Mouse (Mus musculus) ES-E14 (cell line): ENCODE data around the gene Sebox. TPM values are rescaled to one million over a fixed set of nuclear protein-coding genes. Genes with fewer than 3 reads are reported as not detected.
A peak's percentile ranks its signal among the peaks of the same experiment; 100 is the strongest.

ENCODE experiments used
- DNase-seq: peaks from one replicate; pipeline ENCODE4 v3.0.0-alpha.2; 2013; ENCODE audit warnings: low read depth, low spot score
- H3K27ac ChIP-seq: 2 replicates; pipeline ENCODE4 v1.5.1; 2012; ENCODE audit warnings: low read depth, mild to moderate bottlenecking, low read length, moderate library complexity, mixed read lengths; ENCODE audit not compliant: poor library complexity, insufficient read depth, severe bottlenecking
- H3K36me3 ChIP-seq: 2 replicates; pipeline ENCODE4 v1.6.1; 2012; ENCODE audit warnings: mild to moderate bottlenecking, low read length, moderate library complexity, mixed read lengths; ENCODE audit not compliant: control insufficient read depth, poor library complexity, insufficient read depth, severe bottlenecking
- H3K4me1 ChIP-seq, 2 experiments: fragments of 150-350 bp in 1 of 2; sonication (generic) in 1 of 2; 2 replicates each; pipeline ENCODE4 v1.6.1; 2012; ENCODE audit warnings: low read length in 2 of 2, mild to moderate bottlenecking in 1 of 2, mixed read lengths in 1 of 2; ENCODE audit not compliant: control insufficient read depth in 2 of 2, insufficient read depth in 2 of 2, poor library complexity in 1 of 2
- H3K4me3 ChIP-seq, 2 experiments: fragments of 150-350 bp in 1 of 2; sonication (generic) in 1 of 2; 2 replicates each; pipeline ENCODE4 v1.5.1; 2012; ENCODE audit warnings: low read length in 2 of 2, low read depth in 1 of 2, mild to moderate bottlenecking in 1 of 2, mixed read lengths in 1 of 2; ENCODE audit not compliant: insufficient read depth in 1 of 2, poor library complexity in 1 of 2, severe bottlenecking in 1 of 2
- H3K9ac ChIP-seq: 2 replicates; pipeline ENCODE4 v1.6.1; 2012; ENCODE audit warnings: low read depth, mild to moderate bottlenecking, low read length, mixed read lengths; ENCODE audit not compliant: poor library complexity, insufficient read depth, severe bottlenecking
- H3K9me3 ChIP-seq: fragments of 150-350 bp; sonication (generic); 2 replicates; pipeline ENCODE4 v1.6.1; 2012; ENCODE audit warnings: low read depth, mild to moderate bottlenecking, low read length; ENCODE audit not compliant: control insufficient read depth, insufficient read depth
- CHD2 ChIP-seq: IDR thresholded peaks from 2 replicates; pipeline ENCODE4 v1.6.1; 2014; ENCODE audit warnings: mild to moderate bottlenecking, low read depth, low read length, inconsistent platforms
- HCFC1 ChIP-seq: IDR thresholded peaks from 2 replicates; pipeline ENCODE4 v1.6.1; 2012; ENCODE audit warnings: low read length, inconsistent platforms, borderline replicate concordance; ENCODE audit not compliant: insufficient read depth
- MAFK ChIP-seq: IDR thresholded peaks from 2 replicates; pipeline ENCODE4 v1.6.1; 2014; ENCODE audit warnings: mild to moderate bottlenecking, low read depth, low read length, inconsistent platforms; ENCODE audit not compliant: insufficient read depth
- ZC3H11A ChIP-seq: IDR thresholded peaks from 2 replicates; pipeline ENCODE4 v1.6.1; 2012; ENCODE audit warnings: low read depth, mild to moderate bottlenecking, inconsistent platforms, low read length, borderline replicate concordance
- ZNF384 ChIP-seq: IDR thresholded peaks from 2 replicates; pipeline ENCODE4 v1.6.1; 2012; ENCODE audit warnings: low read depth, low read length, inconsistent platforms
- in situ Hi-C, 2 experiments: fragments of 600-800 bp; cut with MboI; formaldehyde crosslinking; loops; one replicate each; pipeline ENCODE4 v1.15.1; 2025; ENCODE audit warnings: low sequenced_read_pairs in 2 of 2, inconsistent platforms in 1 of 2; ENCODE audit not compliant: unreplicated experiment in 2 of 2
- total RNA-seq: library from RNA; depleted of rRNA; stranded (reverse); fragments of 300-350 nt; gene quantifications from 2 replicates; pipeline ENCODE4 v1.2.3, GENCODE M21; 2012

Gene Sebox
- total RNA-seq, 1 experiment, result 0.31 TPM

DNA sequence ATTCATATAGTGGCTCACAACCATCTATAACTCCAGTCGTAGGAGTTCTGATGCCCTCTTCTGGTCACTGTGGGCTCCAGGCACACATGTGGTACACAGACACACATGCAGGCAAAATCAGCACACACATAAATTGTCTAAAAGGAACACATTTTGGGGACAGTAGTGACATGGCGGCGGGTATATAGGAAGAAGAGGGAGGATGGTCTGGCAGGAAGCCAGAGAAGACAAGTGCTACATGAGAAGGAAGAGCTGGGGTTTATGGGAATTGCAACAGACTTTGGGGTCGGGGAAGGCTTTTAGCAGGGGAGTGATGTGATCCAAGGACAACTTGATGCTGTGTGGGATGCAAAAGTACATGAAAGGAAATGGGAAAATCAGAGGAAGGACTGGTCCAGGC is 31.3 kb downstream of the Sebox start:
- in situ Hi-C loops, result no loop called here
- TF ChIP-seq HCFC1 (no peak), CHD2 (no peak), ZNF384 (no peak), ZC3H11A (no peak), MAFK (no peak)
- Histone ChIP-seq H3K9me3 (no peaks in the 10 kb centered on the region), H3K4me3 (no peak overlapping the region), H3K9ac (no peak overlapping the region; the same call in 1 of the 2 replicates), H3K27ac (no peak overlapping the region), H3K4me1 (0 out of 4 replicates have a peak, but pooled peaks cover 0 to 2% of the 10 kb centered on the region in 2 experiments), H3K36me3 (peaks cover 10% of the 10 kb centered on the region)
- no peak for DNase-seq

DNA sequence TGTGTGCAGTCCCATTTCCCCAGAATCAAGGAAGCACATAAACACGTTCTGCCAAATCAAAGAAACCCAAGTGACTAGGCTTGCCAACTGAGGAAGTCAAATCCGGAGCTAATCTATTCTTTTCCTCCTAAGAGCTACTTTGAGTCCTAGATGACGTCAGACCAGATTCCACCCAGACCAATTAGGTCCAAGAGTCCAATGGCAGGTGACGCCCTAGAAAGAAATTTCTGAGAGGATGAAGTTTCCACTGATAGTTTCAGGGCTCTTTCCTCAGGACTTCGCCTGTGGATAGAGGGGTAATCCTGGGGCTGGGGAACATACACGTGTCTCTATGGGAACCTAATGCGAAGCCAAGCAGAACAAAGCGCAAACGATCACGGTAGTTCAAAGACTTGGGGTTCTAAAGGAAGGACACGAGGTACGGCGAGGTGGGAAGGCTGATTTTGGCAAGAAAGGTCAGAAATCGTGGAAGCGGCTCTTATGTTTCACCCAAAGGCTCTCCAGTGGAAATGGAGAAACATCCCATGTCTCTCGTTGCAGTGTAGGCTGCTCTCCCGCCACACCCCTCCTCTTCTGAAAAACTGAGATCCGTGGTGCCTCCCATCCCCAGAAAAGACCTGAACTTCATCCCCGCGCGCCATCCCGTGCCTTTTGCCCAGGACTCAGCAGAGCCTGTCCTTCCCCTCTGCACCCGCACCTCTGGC is 32.3 kb downstream of the Sebox start:
- in situ Hi-C loops, result no loop called here
- peak; percentile 47 for DNase-seq

DNA sequence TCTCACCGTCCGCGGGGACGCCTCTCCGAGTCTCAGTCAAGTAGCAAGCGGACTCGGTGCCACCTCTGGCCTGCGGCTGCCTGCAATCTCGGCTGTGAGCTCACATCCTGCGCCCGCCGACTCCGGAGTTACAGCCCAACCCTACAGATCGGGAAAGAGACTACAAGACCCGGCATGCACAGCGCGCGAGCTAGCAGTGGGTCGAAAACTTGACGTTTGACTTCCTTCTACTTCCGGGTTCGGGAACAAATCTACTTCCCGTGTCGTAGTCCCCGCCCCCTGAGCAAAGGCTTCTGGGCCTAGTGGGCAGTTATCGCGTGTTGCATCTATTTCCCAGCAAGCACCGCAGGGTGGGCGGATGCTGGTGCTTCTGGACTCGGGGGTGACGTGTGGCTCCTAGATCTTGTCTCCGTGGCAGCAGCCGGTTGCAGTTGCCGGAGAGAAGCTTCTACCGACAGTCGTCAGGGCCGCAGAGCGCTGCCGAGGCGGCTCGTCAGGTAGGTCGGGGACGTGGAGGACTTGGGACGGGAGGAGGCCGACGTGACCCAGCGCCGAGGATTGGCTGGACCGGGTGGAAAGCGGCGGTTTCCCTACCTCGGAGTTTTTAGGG is 32.9 kb downstream of the Sebox start, which contains the start of the genes Tnfaip1 and Ift20:
Gene Tnfaip1 (minus strand): TSS at position 253 of the 610 bp plus-strand sequence.
Gene Ift20 (plus strand): TSS at position 282 of the 610 bp plus-strand sequence.
- H3K36me3 ChIP-seq, result peaks cover 14% of the 10 kb centered on the region
- H3K9ac ChIP-seq, result peak within 1 kb of the TSS; percentile 89

More for the DNA sequence above, 32.3 kb downstream of the Sebox start:
- peak overlapping the region; percentile 89 for H3K9ac ChIP-seq
- H3K4me1 ChIP-seq, result 0 out of 4 replicates have a peak, but pooled peaks cover 0 to 2% of the 10 kb centered on the region in 2 experiments
- H3K27ac ChIP-seq, result 0 out of 2 replicates have a peak overlapping the region, but pooled peaks have one; percentile 25
- no peaks in the 10 kb centered on the region for H3K9me3 ChIP-seq
- no peak for TF ChIP-seq ZNF384
- TF ChIP-seq ZC3H11A, result no peak
- no peak for TF ChIP-seq HCFC1
- no peak for TF ChIP-seq CHD2
- TF ChIP-seq MAFK, result no peak
- H3K4me3 ChIP-seq, result peak overlapping the region; percentile 83
- peaks cover 9% of the 10 kb centered on the region for H3K36me3 ChIP-seq

DNA sequence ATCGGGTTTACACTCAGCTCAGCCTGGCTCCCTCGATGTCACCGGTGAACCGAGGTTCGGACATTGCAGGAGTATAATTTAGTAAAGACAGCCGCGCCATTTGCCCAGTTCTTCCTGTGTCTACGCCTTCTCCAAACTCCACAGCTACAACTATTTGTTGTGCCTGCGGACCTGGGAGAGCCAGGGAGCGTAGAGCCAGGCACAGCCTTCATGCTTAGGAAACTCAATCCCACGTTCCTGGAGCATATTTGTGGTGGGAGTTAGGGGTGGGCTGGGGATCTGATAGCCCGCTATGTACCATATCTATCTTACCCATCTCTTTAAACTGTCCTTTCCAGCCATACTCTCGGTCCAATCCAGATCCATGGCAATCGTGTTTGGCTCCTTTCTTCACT is 33.4 kb downstream of the Sebox start:
- H3K27ac ChIP-seq, result no peak overlapping the region
- peak overlapping the region; percentile 83 for H3K4me3 ChIP-seq
- no peak for TF ChIP-seq ZNF384
- TF ChIP-seq CHD2, result no peak
- TF ChIP-seq HCFC1, result no peak
- no peak for TF ChIP-seq MAFK
- TF ChIP-seq ZC3H11A, result no peak
- in situ Hi-C loops, result no loop called here
- H3K9ac ChIP-seq, result peak overlapping the region; percentile 87
- peaks cover 17% of the 10 kb centered on the region for H3K36me3 ChIP-seq
- 0 out of 4 replicates have a peak, but pooled peaks cover 0 to 2% of the 10 kb centered on the region in 2 experiments for H3K4me1 ChIP-seq
- no peaks in the 10 kb centered on the region for H3K9me3 ChIP-seq
- DNase-seq, result no peak

More for the DNA sequence above, 32.9 kb downstream of the Sebox start, which contains the start of the genes Tnfaip1 and Ift20:
- 0 out of 2 replicates have a peak within 1 kb of the TSS, but pooled peaks have one; percentile 25 for H3K27ac ChIP-seq
- peak; percentile 99 for DNase-seq
- TF ChIP-seq MAFK (no peak), CHD2 (peak; percentile 90), HCFC1 (peak; percentile 96)
- H3K4me3 ChIP-seq, result peak within 1 kb of the TSS; percentile 83
- in situ Hi-C loops, result no loop called here
- 0 out of 4 replicates have a peak, but pooled peaks cover 0 to 2% of the 10 kb centered on the region in 2 experiments for H3K4me1 ChIP-seq
- H3K9me3 ChIP-seq, result no peaks in the 10 kb centered on the region
